Mouse (Mus musculus): ENCODE results near the gene Cox6a1. TPM values are rescaled to one million over a fixed set of nuclear protein-coding genes. Genes with fewer than 3 reads are reported as not detected.
A peak's percentile ranks its signal among the peaks of the same experiment; 100 is the strongest.

The Cox6a1 gene
- polyA plus RNA-seq, 1 experiment from 2014 or later = 861 TPM

DNA sequence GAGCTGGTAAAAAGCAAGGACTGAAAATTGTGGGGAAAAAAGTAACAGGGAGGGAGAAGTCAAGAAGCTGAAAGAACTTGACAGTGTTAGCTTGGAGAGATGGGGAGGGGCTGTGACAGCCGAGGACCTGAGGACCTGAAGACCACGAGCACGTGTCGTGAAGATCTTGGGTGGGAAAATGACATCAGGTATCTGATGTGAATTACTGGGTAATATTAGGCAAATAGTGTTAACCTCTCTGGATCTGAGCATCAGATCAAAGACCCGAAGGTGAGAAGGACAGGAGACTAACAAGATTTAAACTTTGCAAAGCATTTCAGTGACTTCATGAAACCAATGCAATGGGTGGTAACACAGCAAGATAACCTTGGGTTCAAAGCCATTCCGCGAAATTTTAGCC lies 8.8 kb downstream of the Cox6a1 start:
- no peaks in the 10 kb centered on the region for H3K9me3 ChIP-seq (replicated peaks)
- H3K27me3 ChIP-seq (ENCODE audit: low read depth, poor library complexity, severe bottlenecking) = no peaks in the 10 kb centered on the region
- H3K36me3 ChIP-seq = peaks cover 60% of the 10 kb centered on the region
- no peak overlapping the region for H3K27ac ChIP-seq (replicated peaks)
- 46% methylated on average over 7 of the region's 7 CpGs for WGBS
- DNase-seq (ENCODE audit: low spot score) = no peak
- H3K4me3 ChIP-seq = peak overlapping the region; percentile 90
- peaks cover 32% of the 10 kb centered on the region for H3K4me1 ChIP-seq

- peaks cover 93% of the 10 kb centered on the region for H3K36me3 ChIP-seq
- peaks cover 15% of the 10 kb centered on the region for H3K4me1 ChIP-seq
- 96% methylated on average over 3 of the region's 3 CpGs for WGBS
- no peaks in the 10 kb centered on the region for H3K27me3 ChIP-seq (ENCODE audit: low read depth, poor library complexity, severe bottlenecking)
- no peak overlapping the region for H3K27ac ChIP-seq (replicated peaks)
- no peaks in the 10 kb centered on the region for H3K9me3 ChIP-seq (replicated peaks)
- DNase-seq (ENCODE audit: low spot score) = no peak
- no peak overlapping the region for H3K4me3 ChIP-seq
Observed at GRCm38 (mm10) chr5:115333626-115334025, 15.2 kb downstream of the Cox6a1 start.

GRCm38 (mm10) chr5:115330955-115331354 lies 17.8 kb downstream of the Cox6a1 start:
- Histone ChIP-seq H3K36me3 (peaks cover 73% of the 10 kb centered on the region), H3K4me3 (no peak overlapping the region)
- 94% methylated on average over 9 of the region's 9 CpGs for WGBS

DNA sequence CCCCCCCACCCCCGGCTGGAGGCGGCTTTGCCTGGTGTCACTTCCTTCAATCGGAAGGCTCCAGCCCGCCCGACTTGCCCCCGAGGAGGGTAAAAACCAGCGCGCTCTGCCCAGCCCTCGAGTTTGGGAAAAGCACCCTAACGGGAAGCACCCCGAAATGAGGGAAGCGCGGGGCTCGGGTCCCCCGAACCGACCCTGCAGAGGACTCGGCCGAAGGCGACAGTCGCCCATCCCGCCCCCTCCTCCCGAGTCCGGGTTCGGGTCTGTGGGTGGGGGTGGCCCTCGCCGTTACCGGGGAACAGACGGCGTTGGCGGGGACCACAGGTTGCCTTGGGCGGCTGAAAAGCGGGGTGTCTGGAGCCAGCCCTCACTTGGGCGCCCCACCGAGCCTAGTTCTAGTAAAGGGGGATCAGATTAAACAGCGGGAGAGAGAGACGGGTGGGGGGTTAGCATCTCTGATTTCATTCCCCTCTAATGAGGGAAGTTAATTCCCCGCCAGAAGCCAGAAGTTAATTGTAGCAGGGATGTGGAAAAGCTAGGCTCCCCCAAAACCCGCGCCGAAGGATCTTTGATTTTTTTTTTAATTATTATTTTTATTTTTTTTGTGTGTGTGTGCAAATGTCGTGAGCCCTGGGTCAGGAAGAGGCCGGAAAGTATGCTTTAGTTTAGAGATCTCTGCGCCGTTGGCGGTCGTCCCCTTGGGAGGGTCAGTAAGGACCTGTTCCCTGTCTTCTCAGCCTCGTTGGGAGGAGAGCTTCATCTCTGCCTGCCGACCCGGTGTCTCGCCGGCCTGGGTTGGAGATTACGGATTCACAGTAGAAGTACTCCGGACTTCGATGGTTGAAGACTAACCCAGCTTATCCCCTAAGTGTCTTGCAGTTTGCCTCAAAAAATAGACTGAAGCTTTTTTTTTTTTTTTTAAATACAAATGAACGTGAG lies 20.9 kb downstream of the Cox6a1 start:
- peak overlapping the region; percentile 98 for H3K27ac ChIP-seq (replicated peaks)
- H3K4me3 ChIP-seq = peak overlapping the region; percentile 79
- no peaks in the 10 kb centered on the region for H3K9me3 ChIP-seq (replicated peaks)
- no peak for DNase-seq (ENCODE audit: low spot score)
- H3K4me1 ChIP-seq = peaks cover 37% of the 10 kb centered on the region
- H3K27me3 ChIP-seq (ENCODE audit: low read depth, poor library complexity, severe bottlenecking) = no peaks in the 10 kb centered on the region
- peaks cover 42% of the 10 kb centered on the region for H3K36me3 ChIP-seq
- WGBS = 1% methylated on average over 53 of the region's 55 CpGs

More at GRCm38 (mm10) chr5:115330955-115331354, 17.8 kb downstream of the Cox6a1 start:
- Histone ChIP-seq H3K27ac (replicated peaks) (no peak overlapping the region), H3K9me3 (replicated peaks) (no peaks in the 10 kb centered on the region), H3K27me3 (ENCODE audit: low read depth, poor library complexity, severe bottlenecking) (no peaks in the 10 kb centered on the region), H3K4me1 (peaks cover 33% of the 10 kb centered on the region)
- DNase-seq (ENCODE audit: low spot score) = no peak

DNA sequence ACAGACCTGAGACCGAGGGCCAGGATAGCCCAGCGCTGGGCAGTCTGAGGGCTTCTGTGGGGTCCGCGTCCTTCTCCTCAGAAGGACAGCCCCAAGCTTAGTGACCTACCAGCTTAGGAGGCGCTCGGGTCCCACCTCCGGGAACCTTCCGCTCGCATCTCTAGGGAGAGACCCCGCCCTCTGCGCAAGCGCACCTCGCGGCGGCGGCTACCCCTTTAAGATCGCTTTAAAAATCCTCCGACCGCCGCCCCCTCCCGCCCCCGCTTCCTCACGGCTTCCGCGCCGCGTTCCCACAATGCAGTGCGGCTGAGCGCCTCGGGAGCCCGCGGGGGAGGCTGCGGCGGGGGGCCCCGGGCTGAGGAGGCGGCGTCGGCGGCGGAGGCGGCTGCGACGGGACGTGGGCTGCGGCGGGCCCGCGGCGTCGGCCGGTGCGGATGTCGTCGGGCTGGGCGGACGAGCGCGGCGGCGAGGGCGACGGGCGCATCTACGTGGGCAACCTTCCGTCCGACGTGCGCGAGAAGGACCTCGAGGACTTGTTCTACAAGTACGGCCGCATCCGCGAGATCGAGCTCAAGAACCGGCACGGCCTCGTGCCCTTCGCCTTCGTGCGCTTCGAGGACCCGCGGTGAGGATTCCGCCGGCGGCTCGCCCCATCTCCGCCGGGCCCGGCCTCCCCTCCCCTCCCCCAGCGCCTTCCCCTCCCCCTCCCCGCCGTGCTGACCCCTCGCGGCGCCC lies 21.7 kb downstream of the Cox6a1 start, which contains the start of gene Srsf9:
Gene Srsf9 (plus strand): TSS at position 303 of the 735 bp plus-strand sequence.
- Histone ChIP-seq H3K4me1 (peaks cover 37% of the 10 kb centered on the region), H3K36me3 (peaks cover 34% of the 10 kb centered on the region), H3K27ac (replicated peaks) (peak within 1 kb of the TSS; percentile 98), H3K4me3 (peak within 1 kb of the TSS; percentile 79), H3K27me3 (ENCODE audit: low read depth, poor library complexity, severe bottlenecking) (no peaks in the 10 kb centered on the region), H3K9me3 (replicated peaks) (no peaks in the 10 kb centered on the region)
- WGBS = under 1% methylated on average over 92 of the region's 97 CpGs
- peak; percentile 95 for DNase-seq (ENCODE audit: low spot score)

- Histone ChIP-seq H3K27me3 (ENCODE audit: low read depth, poor library complexity, severe bottlenecking) (no peaks in the 10 kb centered on the region), H3K4me1 (peaks cover 37% of the 10 kb centered on the region)
- 28% methylated on average over 11 of the region's 11 CpGs for WGBS
Observed at GRCm38 (mm10) chr5:115326256-115326831, 22.4 kb downstream of the Cox6a1 start.

GRCm38 (mm10) chr5:115319004-115319940 lies 29.5 kb downstream of the Cox6a1 start:
- H3K27me3 ChIP-seq (ENCODE audit: low read depth, poor library complexity, severe bottlenecking) = peaks cover 12% of the 10 kb centered on the region
- H3K27ac ChIP-seq (replicated peaks) = peak overlapping the region; percentile 65
- H3K9me3 ChIP-seq (replicated peaks) = no peaks in the 10 kb centered on the region
- peak; percentile 79 for DNase-seq (ENCODE audit: low spot score)
- H3K4me1 ChIP-seq = peaks cover 36% of the 10 kb centered on the region
- H3K36me3 ChIP-seq = no peaks in the 10 kb centered on the region
- H3K4me3 ChIP-seq = peak overlapping the region; percentile 51
- WGBS = under 1% methylated on average over 22 of the region's 22 CpGs

More at GRCm38 (mm10) chr5:115326256-115326831, 22.4 kb downstream of the Cox6a1 start:
- Histone ChIP-seq H3K27ac (replicated peaks) (peak overlapping the region; percentile 98), H3K4me3 (peak overlapping the region; percentile 79), H3K9me3 (replicated peaks) (no peaks in the 10 kb centered on the region), H3K36me3 (peaks cover 27% of the 10 kb centered on the region)
- DNase-seq (ENCODE audit: low spot score) = no peak

GRCm38 (mm10) chr5:115317645-115318328 lies 31.0 kb downstream of the Cox6a1 start:
- peaks cover 42% of the 10 kb centered on the region for H3K4me1 ChIP-seq
- peak overlapping the region; percentile 80 for H3K27ac ChIP-seq (replicated peaks)
- 5% methylated on average over 10 of the region's 10 CpGs for WGBS
- peak; percentile 44 for DNase-seq (ENCODE audit: low spot score)
- peak overlapping the region; percentile 20; the same call in 1 of the 2 replicates for H3K4me3 ChIP-seq
- H3K27me3 ChIP-seq (ENCODE audit: low read depth, poor library complexity, severe bottlenecking) = peaks cover 12% of the 10 kb centered on the region
- no peaks in the 10 kb centered on the region for H3K36me3 ChIP-seq
- H3K9me3 ChIP-seq (replicated peaks) = no peaks in the 10 kb centered on the region

- Histone ChIP-seq H3K27me3 (ENCODE audit: low read depth, poor library complexity, severe bottlenecking) (peaks cover 12% of the 10 kb centered on the region), H3K4me1 (peaks cover 42% of the 10 kb centered on the region), H3K27ac (replicated peaks) (peak overlapping the region; percentile 80), H3K9me3 (replicated peaks) (no peaks in the 10 kb centered on the region), H3K4me3 (peak overlapping the region; percentile 20; the same call in 1 of the 2 replicates), H3K36me3 (no peaks in the 10 kb centered on the region)
- WGBS = 4% methylated on average over 14 of the region's 14 CpGs
- DNase-seq (ENCODE audit: low spot score) = no peak
Observed at GRCm38 (mm10) chr5:115316968-115317644, 31.7 kb downstream of the Cox6a1 start.

DNA sequence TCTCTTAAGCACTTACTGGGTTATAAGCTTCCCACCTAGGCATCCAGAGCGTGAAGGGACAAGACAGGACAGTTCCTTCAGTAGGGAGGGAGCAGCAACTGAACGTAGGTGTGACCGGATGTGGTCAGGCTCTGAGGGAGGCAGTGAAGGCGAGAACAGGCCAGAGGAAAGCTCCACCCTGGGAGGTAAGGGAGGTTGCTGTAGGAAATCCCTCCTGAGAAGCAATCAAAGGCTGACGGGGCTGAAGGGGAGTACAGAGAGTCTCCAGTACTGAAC lies 35.2 kb downstream of the Cox6a1 start:
- DNase-seq (ENCODE audit: low spot score) = no peak
- H3K9me3 ChIP-seq (replicated peaks) = no peaks in the 10 kb centered on the region
- H3K27me3 ChIP-seq (ENCODE audit: low read depth, poor library complexity, severe bottlenecking) = peaks cover 9% of the 10 kb centered on the region
- H3K27ac ChIP-seq (replicated peaks) = peak overlapping the region; percentile 34; the same call in 1 of the 2 replicates
- 0 out of 2 replicates have a peak overlapping the region, but pooled peaks have one; percentile 4 for H3K4me3 ChIP-seq
- peaks cover 38% of the 10 kb centered on the region for H3K4me1 ChIP-seq
- no peaks in the 10 kb centered on the region for H3K36me3 ChIP-seq
- 47% methylated on average over 5 of the region's 5 CpGs for WGBS

Data from midbrain, embryonic 10.5 days (tissue).